Mouse (Mus musculus): ENCODE results near the gene Tspan32. TPM values are rescaled to one million over a fixed set of nuclear protein-coding genes. Genes with fewer than 3 reads are reported as not detected.

Tspan32 gene
- polyA plus RNA-seq, 1 experiment = not detected

GRCm38 (mm10) chr7:143021356-143022164 is 16.7 kb downstream of the Tspan32 start:
- TF ChIP-seq CTCF (IDR thresholded peaks at IDR 0.05; ENCODE audit: low read depth, low read length) (no peak), EP300 (IDR thresholded peaks at IDR 0.05; ENCODE audit: insufficient read depth, low read depth, low read length) (no peak), POLR2A (IDR thresholded peaks at IDR 0.05; ENCODE audit: insufficient read depth, low read length) (no peak)
- Histone ChIP-seq H3K9me3 (replicated peaks; ENCODE audit: control insufficient read depth, insufficient read depth, low read length, poor library complexity, severe bottlenecking) (no peaks in the 10 kb centered on the region), H3K27ac (ENCODE audit: insufficient read depth, low read length) (no peak overlapping the region), H3K9ac (ENCODE audit: low read depth, poor library complexity, severe bottlenecking) (no peak overlapping the region), H3K4me3 (ENCODE audit: low read depth, low read length) (no peak overlapping the region), H3K36me3 (ENCODE audit: control insufficient read depth, insufficient read depth, low read length, poor library complexity, severe bottlenecking) (no peaks in the 10 kb centered on the region), H3K4me1 (ENCODE audit: control insufficient read depth, insufficient read depth, low read length) (peaks cover 3% of the 10 kb centered on the region), H3K27me3 (ENCODE audit: control insufficient read depth, insufficient read depth, low read length, poor library complexity, severe bottlenecking) (no peaks in the 10 kb centered on the region)

- no peak for TF ChIP-seq POLR2A (IDR thresholded peaks at IDR 0.05; ENCODE audit: insufficient read depth, low read length)
- no peak for TF ChIP-seq CTCF (IDR thresholded peaks at IDR 0.05; ENCODE audit: low read depth, low read length)
- no peak for TF ChIP-seq EP300 (IDR thresholded peaks at IDR 0.05; ENCODE audit: insufficient read depth, low read depth, low read length)
- H3K9me3 ChIP-seq (replicated peaks; ENCODE audit: control insufficient read depth, insufficient read depth, low read length, poor library complexity, severe bottlenecking) = no peaks in the 10 kb centered on the region
Observed at GRCm38 (mm10) chr7:143023499-143023898, 18.7 kb downstream of the Tspan32 start.

DNA sequence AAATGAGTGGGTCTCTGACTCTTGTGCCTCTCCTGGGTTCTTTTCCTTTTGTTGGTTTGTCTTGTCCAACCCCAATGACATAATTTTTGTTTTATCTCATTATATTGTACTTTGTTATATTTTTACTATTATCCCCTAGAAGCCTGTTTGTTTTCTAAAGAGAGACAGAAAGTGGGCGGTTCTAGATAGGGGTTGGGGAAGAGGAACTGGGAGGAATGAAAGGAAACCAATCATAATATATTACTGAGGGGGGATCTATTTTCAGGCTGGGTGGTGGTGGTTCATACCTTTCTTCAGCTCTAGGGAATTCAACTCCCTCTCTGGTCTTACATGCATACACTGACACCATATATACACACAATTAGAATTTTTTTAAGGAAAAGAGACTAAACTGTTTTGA is 19.4 kb downstream of the Tspan32 start:
- Histone ChIP-seq H3K4me1 (ENCODE audit: control insufficient read depth, insufficient read depth, low read length) (no peaks in the 10 kb centered on the region), H3K27ac (ENCODE audit: insufficient read depth, low read length) (no peak overlapping the region), H3K4me3 (ENCODE audit: low read depth, low read length) (no peak overlapping the region), H3K27me3 (ENCODE audit: control insufficient read depth, insufficient read depth, low read length, poor library complexity, severe bottlenecking) (no peaks in the 10 kb centered on the region), H3K9me3 (replicated peaks; ENCODE audit: control insufficient read depth, insufficient read depth, low read length, poor library complexity, severe bottlenecking) (no peaks in the 10 kb centered on the region), H3K9ac (ENCODE audit: low read depth, poor library complexity, severe bottlenecking) (no peak overlapping the region), H3K36me3 (ENCODE audit: control insufficient read depth, insufficient read depth, low read length, poor library complexity, severe bottlenecking) (no peaks in the 10 kb centered on the region)
- TF ChIP-seq CTCF (IDR thresholded peaks at IDR 0.05; ENCODE audit: low read depth, low read length) = no peak
- no peak for TF ChIP-seq POLR2A (IDR thresholded peaks at IDR 0.05; ENCODE audit: insufficient read depth, low read length)
- no peak for TF ChIP-seq EP300 (IDR thresholded peaks at IDR 0.05; ENCODE audit: insufficient read depth, low read depth, low read length)

More at GRCm38 (mm10) chr7:143023499-143023898, 18.7 kb downstream of the Tspan32 start:
- Histone ChIP-seq H3K36me3 (ENCODE audit: control insufficient read depth, insufficient read depth, low read length, poor library complexity, severe bottlenecking) (no peaks in the 10 kb centered on the region), H3K9ac (ENCODE audit: low read depth, poor library complexity, severe bottlenecking) (no peak overlapping the region), H3K27me3 (ENCODE audit: control insufficient read depth, insufficient read depth, low read length, poor library complexity, severe bottlenecking) (no peaks in the 10 kb centered on the region), H3K4me1 (ENCODE audit: control insufficient read depth, insufficient read depth, low read length) (no peaks in the 10 kb centered on the region), H3K27ac (ENCODE audit: insufficient read depth, low read length) (no peak overlapping the region), H3K4me3 (ENCODE audit: low read depth, low read length) (no peak overlapping the region)

GRCm38 (mm10) chr7:143025496-143025895 is 20.6 kb downstream of the Tspan32 start:
- Histone ChIP-seq H3K27me3 (ENCODE audit: control insufficient read depth, insufficient read depth, low read length, poor library complexity, severe bottlenecking) (no peaks in the 10 kb centered on the region), H3K4me3 (ENCODE audit: low read depth, low read length) (no peak overlapping the region), H3K9ac (ENCODE audit: low read depth, poor library complexity, severe bottlenecking) (no peak overlapping the region), H3K9me3 (replicated peaks; ENCODE audit: control insufficient read depth, insufficient read depth, low read length, poor library complexity, severe bottlenecking) (no peaks in the 10 kb centered on the region), H3K4me1 (ENCODE audit: control insufficient read depth, insufficient read depth, low read length) (no peaks in the 10 kb centered on the region), H3K36me3 (ENCODE audit: control insufficient read depth, insufficient read depth, low read length, poor library complexity, severe bottlenecking) (no peaks in the 10 kb centered on the region), H3K27ac (ENCODE audit: insufficient read depth, low read length) (no peak overlapping the region)
- TF ChIP-seq EP300 (IDR thresholded peaks at IDR 0.05; ENCODE audit: insufficient read depth, low read depth, low read length) = no peak
- no peak for TF ChIP-seq POLR2A (IDR thresholded peaks at IDR 0.05; ENCODE audit: insufficient read depth, low read length)
- TF ChIP-seq CTCF (IDR thresholded peaks at IDR 0.05; ENCODE audit: low read depth, low read length) = no peak

DNA sequence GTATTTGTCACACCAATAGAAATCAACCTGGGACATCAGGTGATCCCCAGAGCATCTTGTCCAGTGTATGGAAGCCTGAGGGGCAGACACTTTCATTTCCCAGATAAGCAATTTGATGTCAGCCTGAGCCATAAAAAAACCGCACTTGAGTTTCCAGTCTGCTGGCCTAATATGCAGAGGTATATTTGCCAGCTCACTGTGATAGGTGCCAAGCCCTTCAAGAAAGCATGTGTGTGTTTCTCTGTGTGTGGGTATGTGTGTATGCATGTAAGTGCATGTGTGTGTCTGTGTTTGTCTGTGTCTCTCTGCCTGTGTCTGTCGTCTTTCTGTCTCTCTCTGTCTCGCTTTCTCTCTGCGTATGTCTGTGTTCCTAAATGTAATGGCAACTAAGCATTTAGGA is 22.4 kb downstream of the Tspan32 start:
- no peaks in the 10 kb centered on the region for H3K4me1 ChIP-seq (ENCODE audit: control insufficient read depth, insufficient read depth, low read length)
- no peaks in the 10 kb centered on the region for H3K36me3 ChIP-seq (ENCODE audit: control insufficient read depth, insufficient read depth, low read length, poor library complexity, severe bottlenecking)
- H3K9me3 ChIP-seq (replicated peaks; ENCODE audit: control insufficient read depth, insufficient read depth, low read length, poor library complexity, severe bottlenecking) = no peaks in the 10 kb centered on the region
- no peak overlapping the region for H3K27ac ChIP-seq (ENCODE audit: insufficient read depth, low read length)
- no peaks in the 10 kb centered on the region for H3K27me3 ChIP-seq (ENCODE audit: control insufficient read depth, insufficient read depth, low read length, poor library complexity, severe bottlenecking)
- H3K4me3 ChIP-seq (ENCODE audit: low read depth, low read length) = no peak overlapping the region
- TF ChIP-seq POLR2A (IDR thresholded peaks at IDR 0.05; ENCODE audit: insufficient read depth, low read length) (no peak), CTCF (IDR thresholded peaks at IDR 0.05; ENCODE audit: low read depth, low read length) (no peak), EP300 (IDR thresholded peaks at IDR 0.05; ENCODE audit: insufficient read depth, low read depth, low read length) (no peak)
- H3K9ac ChIP-seq (ENCODE audit: low read depth, poor library complexity, severe bottlenecking) = no peak overlapping the region

GRCm38 (mm10) chr7:143031816-143032215 is 27.0 kb downstream of the Tspan32 start:
- H3K27ac ChIP-seq (ENCODE audit: insufficient read depth, low read length) = no peak overlapping the region
- H3K36me3 ChIP-seq (ENCODE audit: control insufficient read depth, insufficient read depth, low read length, poor library complexity, severe bottlenecking) = no peaks in the 10 kb centered on the region
- H3K9ac ChIP-seq (ENCODE audit: low read depth, poor library complexity, severe bottlenecking) = no peak overlapping the region

More at GRCm38 (mm10) chr7:143031816-143032215, 27.0 kb downstream of the Tspan32 start:
- Histone ChIP-seq H3K4me3 (ENCODE audit: low read depth, low read length) (no peak overlapping the region), H3K27me3 (ENCODE audit: control insufficient read depth, insufficient read depth, low read length, poor library complexity, severe bottlenecking) (no peaks in the 10 kb centered on the region), H3K4me1 (ENCODE audit: control insufficient read depth, insufficient read depth, low read length) (no peaks in the 10 kb centered on the region), H3K9me3 (replicated peaks; ENCODE audit: control insufficient read depth, insufficient read depth, low read length, poor library complexity, severe bottlenecking) (no peaks in the 10 kb centered on the region)
- TF ChIP-seq POLR2A (IDR thresholded peaks at IDR 0.05; ENCODE audit: insufficient read depth, low read length) = no peak
- TF ChIP-seq EP300 (IDR thresholded peaks at IDR 0.05; ENCODE audit: insufficient read depth, low read depth, low read length) = no peak
